Mouse (Mus musculus): Measurements from ENCODE around the gene Olfr828. TPM values are rescaled to one million over a fixed set of nuclear protein-coding genes. Genes with fewer than 3 reads are reported as not detected.

Olfr828 gene
- not detected for total RNA-seq (2021)
- long read RNA-seq, experiment 1, result 0 reads
- long read RNA-seq, experiment 2, result 0 reads

DNA sequence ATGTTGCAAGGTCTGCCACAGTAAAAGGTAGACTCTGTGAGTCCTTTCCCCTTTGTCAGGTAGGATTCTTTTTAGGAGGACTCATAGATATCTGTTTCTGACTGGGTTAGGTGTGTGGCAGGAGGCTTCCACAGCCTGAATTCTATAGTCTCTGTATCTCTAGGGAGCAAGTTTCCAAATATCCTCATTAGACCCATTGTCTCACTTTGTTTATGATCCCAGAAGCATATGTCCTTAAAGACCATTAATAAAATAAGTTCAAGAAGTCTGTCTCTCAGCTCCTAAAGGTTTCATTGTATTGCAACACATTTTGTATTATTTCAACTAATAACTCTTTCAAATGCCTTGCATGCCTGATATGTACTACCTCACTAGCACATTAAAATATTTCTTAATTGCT, at the start of gene Olfr828:
Gene Olfr828 (minus strand): TSS at position 101 of the 400 bp plus-strand sequence.
- no peak for DNase-seq

DNA sequence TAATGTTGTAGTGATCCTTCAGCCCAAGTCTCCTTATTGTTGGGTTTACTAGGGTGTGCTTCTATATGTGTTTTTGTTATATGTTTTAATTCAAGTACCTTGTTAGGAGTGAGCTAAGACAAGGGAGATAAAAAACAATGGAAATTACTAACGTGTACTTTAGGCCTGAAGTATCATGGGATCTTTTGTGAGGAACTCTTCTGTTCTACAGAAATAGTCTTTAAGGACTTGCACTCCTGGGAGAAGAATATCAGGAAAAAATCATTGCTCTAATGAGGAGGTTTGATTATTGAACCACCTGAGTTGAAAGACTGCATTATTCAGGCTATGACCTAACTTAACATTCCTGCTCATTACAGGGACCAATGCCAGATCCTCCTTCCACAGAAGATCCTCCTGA, 35.3 kb upstream of the Olfr828 start, which contains the start of gene Olfr829:
Gene Olfr829 (plus strand): TSS at position 301 of the 400 bp plus-strand sequence.
- no peak for DNase-seq

GRCm38 (mm10) chr9:18785316-18785715, 34.0 kb downstream of the Olfr828 start:
- DNase-seq, result no peak

DNA sequence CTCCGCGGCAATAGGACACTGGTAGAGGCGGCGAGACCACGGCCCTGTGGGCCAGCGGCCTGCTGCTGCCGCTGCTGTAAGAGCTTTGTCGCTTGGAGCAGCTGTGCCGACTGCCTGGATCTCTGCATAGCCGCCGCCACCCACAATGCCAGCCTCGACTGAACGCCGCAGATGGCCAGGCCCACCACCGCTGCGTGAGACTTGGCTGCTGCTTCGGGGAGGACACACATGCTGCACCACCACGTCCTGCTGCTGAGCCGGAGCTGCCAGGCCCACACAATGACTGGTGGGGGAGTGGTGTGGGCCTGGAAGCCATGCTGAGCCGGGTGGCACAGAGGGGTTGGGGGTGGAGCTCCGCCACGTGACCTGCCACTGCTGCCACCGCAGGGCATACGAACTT, 39.9 kb downstream of the Olfr828 start:
- DNase-seq, result peak; percentile 3

GRCm38 (mm10) chr9:18778981-18779380, 40.3 kb downstream of the Olfr828 start:
- no peak for DNase-seq

Other genes starting within 250 kb of the Olfr828 start
- under 1 TPM; 0.02 to 0.16 TPM for gene Muc16, start 145.0 kb downstream of the Olfr828 start, total RNA-seq (2021)
- gene Olfr24, start 55.5 kb downstream of the Olfr828 start, total RNA-seq (2021), result not detected
- not detected for gene Olfr829, start 35.4 kb upstream of the Olfr828 start, total RNA-seq (2021)
- gene Olfr830, start 55.2 kb upstream of the Olfr828 start, total RNA-seq (2021), result not detected
- not detected for gene Olfr832, start 117.6 kb upstream of the Olfr828 start, total RNA-seq (2021)
- not detected for gene Olfr834, start 168.5 kb upstream of the Olfr828 start, total RNA-seq (2021)
- not detected for gene Olfr835, start 213.2 kb upstream of the Olfr828 start, total RNA-seq (2021)